Mouse (Mus musculus) stomach, postnatal 0 days (tissue): Measurements from ENCODE around the gene Dctn1. TPM values are rescaled to one million over a fixed set of nuclear protein-coding genes. Genes with fewer than 3 reads are reported as not detected.

Experiments
- ATAC-seq: fragments of 200-750 bp; cut with Nextera tagmentation; 2 replicates; pipeline ENCODE4 v1.8.0; 2017; ENCODE audit not compliant: low FRiP score, low TSS enrichment
- DNase-seq: peaks from one replicate; pipeline ENCODE4 v3.0.0-alpha.2; 2016; ENCODE audit warnings: low spot score
- H3K27ac ChIP-seq: fragments of 300-500 bp; sonication (generic); replicated peaks from 2 replicates; pipeline ENCODE4 v1.5.1; 2014; ENCODE audit warnings: mild to moderate bottlenecking, control low read depth
- H3K27me3 ChIP-seq: fragments of 300-500 bp; sonication (generic); 2 replicates; pipeline ENCODE4 v1.6.1; 2014; ENCODE audit warnings: low read length; ENCODE audit not compliant: control insufficient read depth, insufficient read depth
- H3K36me3 ChIP-seq: fragments of 300-500 bp; sonication (generic); 2 replicates; pipeline ENCODE4 v1.6.1; 2014; ENCODE audit warnings: low read length, mixed read lengths; ENCODE audit not compliant: control insufficient read depth, insufficient read depth
- H3K4me1 ChIP-seq: fragments of 300-500 bp; sonication (generic); replicated peaks from 2 replicates; pipeline ENCODE4 v1.6.1; 2014; ENCODE audit warnings: antibody characterized with exemption; ENCODE audit not compliant: control insufficient read depth, insufficient read depth
- H3K4me2 ChIP-seq: fragments of 300-500 bp; sonication (generic); replicated peaks from 2 replicates; pipeline ENCODE4 v1.6.1; 2014; ENCODE audit warnings: low read depth, mild to moderate bottlenecking, control low read depth, moderate library complexity
- H3K4me3 ChIP-seq: fragments of 300-500 bp; sonication (generic); 2 replicates; pipeline ENCODE4 v1.5.1; 2014; ENCODE audit warnings: low read depth, low read length, control low read depth
- H3K9ac ChIP-seq: fragments of 300-500 bp; sonication (generic); 2 replicates; pipeline ENCODE4 v1.6.1; 2014; ENCODE audit warnings: mild to moderate bottlenecking, low read length, control low read depth, mixed read lengths
- H3K9me3 ChIP-seq: fragments of 300-500 bp; sonication (generic); 2 replicates; pipeline ENCODE4 v1.6.1; 2016; ENCODE audit warnings: low read length; ENCODE audit not compliant: control insufficient read depth
- CTCF ChIP-seq: IDR thresholded peaks from 2 replicates; pipeline ENCODE4 v1.5.1; 2016; ENCODE audit warnings: antibody characterized with exemption, low read depth, mild to moderate bottlenecking, moderate library complexity
- EP300 ChIP-seq: optimal IDR thresholded peaks from 2 replicates; pipeline ENCODE3; 2016; ENCODE audit warnings: antibody characterized with exemption
- WGBS: fragments of 180-500 bp; shearing (Covaris S2); extraction: QIAGEN DNeasy Blood & Tissue Kit; methylation state at CpG from one replicate; pipeline ENCODE4 v1.1.7; 2014; 5-methylcytosine and 5-hydroxymethylcytosine counted together
- polyA plus RNA-seq: library from polyadenylated mRNA; unstranded; fragments of >200 nt; fragmentation: Nextera tagmentation; extraction: Ambion mirVana; gene quantifications from 2 replicates; pipeline ENCODE4 v1.2.1, GENCODE M21; 2015

The Dctn1 gene
- polyA plus RNA-seq, 1 experiment from 2014 or later: 43.5 TPM

DNA sequence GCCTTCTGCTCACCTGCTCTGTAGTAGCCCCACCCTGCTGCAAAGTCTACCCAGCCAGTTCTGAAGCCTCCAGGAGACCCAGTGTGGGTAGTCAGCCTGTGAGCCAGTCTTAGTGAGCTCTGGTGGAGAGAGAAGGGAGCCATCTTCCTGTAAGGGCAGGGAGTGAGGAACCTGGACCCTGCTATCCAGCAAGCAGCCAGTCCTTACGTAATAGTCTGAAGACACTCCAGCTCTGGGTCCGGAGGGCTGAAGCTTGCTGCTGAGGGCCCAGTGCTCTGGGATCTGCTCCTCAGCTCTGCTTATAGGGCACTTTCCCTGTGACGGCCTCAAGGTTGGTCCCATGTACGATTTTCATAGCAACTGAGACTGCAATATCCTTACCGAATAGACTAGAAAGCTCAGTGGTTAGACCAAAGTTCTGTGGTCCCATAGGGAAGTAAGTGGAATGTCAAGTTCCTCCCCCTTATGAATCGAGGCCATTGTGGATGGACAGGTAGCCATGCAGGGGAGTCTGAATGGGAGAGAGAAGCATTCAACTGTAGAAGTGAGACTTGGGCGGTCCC lies 30.7 kb upstream of the Dctn1 start, which contains the start of gene Rtkn:
Gene Rtkn (plus strand): TSS at position 513 of the 563 bp plus-strand sequence.
- Histone ChIP-seq H3K4me1 (peaks cover 2% of the 10 kb centered on the region), H3K4me3 (peak within 1 kb of the TSS; percentile 57), H3K4me2 (peak within 1 kb of the TSS; percentile 89), H3K9ac (peak within 1 kb of the TSS; percentile 89), H3K9me3 (no peaks in the 10 kb centered on the region), H3K36me3 (no peaks in the 10 kb centered on the region), H3K27ac (peak within 1 kb of the TSS; percentile 99), H3K27me3 (no peaks in the 10 kb centered on the region)
- WGBS: 53% methylated on average over 7 of the region's 7 CpGs
- no peak for ATAC-seq
- peak; percentile 50 for DNase-seq
- TF ChIP-seq CTCF: no peak
- TF ChIP-seq EP300: no peak

DNA sequence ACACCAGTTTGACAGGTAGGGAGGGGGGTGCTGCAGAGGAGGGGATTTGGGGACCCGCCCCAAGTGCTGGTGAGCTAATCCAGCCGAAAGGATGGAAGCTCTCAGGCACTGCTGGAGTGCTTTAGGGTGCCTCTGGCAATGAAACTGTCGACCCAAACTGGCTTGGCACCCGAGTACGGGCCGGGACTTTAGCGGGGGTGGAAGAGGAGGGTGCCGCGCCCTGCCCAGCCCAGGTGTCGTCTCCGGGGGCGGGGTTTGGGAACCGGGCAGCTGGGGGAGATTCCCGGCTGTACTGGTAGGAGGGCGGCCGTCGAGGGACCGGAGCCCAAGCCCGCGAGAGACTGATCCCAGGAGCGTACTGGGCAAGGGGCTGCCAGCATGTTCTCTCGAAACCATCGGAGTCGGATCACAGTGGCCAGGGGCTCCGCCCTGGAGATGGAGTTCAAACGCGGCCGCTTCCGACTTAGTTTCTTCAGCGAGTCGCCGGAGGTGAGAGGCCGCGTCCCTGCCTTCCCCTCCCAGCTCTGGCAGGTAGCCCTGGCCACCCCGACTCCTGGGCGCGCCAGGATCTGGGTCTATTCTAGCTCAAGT lies 30.1 kb upstream of the Dctn1 start:
- Histone ChIP-seq H3K9ac (peak overlapping the region; percentile 89), H3K4me1 (peaks cover 2% of the 10 kb centered on the region), H3K4me3 (peak overlapping the region; percentile 57), H3K27me3 (no peaks in the 10 kb centered on the region), H3K9me3 (no peaks in the 10 kb centered on the region), H3K27ac (peak overlapping the region; percentile 99), H3K4me2 (peak overlapping the region; percentile 89), H3K36me3 (no peaks in the 10 kb centered on the region)
- WGBS: 5% methylated on average over 36 of the region's 37 CpGs
- TF ChIP-seq EP300 (no peak), CTCF (no peak)
- DNase-seq: peak; percentile 80
- 0 out of 2 replicates have a peak, but pooled peaks have one; percentile 8 for ATAC-seq

DNA sequence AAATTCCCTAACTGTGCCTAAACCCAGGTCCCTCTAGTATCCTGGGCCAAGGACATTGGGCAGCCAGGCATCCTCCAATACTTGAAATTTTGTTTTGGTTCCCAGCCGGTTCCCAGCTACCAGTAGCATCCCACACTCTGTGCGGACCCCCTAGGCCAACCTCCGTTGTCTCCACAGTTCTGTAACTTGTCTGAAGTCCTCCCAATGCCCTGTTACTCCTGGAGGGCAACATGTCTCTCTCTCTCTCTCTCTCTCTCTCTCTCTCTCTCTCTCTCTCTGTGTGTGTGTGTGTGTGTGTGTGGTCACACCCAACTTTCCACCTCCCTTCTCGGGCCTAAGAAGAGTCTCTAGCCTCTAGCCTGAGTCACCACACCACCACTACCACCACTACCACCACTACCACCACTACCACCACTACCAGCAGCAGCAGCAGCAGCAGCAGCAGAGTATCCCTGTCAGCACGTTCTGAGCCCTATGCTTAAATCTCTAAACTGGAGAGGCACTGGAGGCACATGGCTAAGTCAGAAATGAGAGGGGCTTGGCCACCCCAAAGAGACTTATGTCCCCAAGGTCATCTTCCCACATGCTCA lies 29.3 kb upstream of the Dctn1 start:
- no peaks in the 10 kb centered on the region for H3K36me3 ChIP-seq
- peak; percentile 37 for DNase-seq
- WGBS: 23% methylated on average over 5 of the region's 5 CpGs
- H3K4me2 ChIP-seq: peak overlapping the region; percentile 89
- no peaks in the 10 kb centered on the region for H3K9me3 ChIP-seq
- H3K4me3 ChIP-seq: peak overlapping the region; percentile 57
- peak overlapping the region; percentile 99 for H3K27ac ChIP-seq
- peak overlapping the region; percentile 89 for H3K9ac ChIP-seq
- no peak for TF ChIP-seq EP300
- TF ChIP-seq CTCF: no peak
- peak; percentile 26; the same call in 1 of the 2 replicates for ATAC-seq
- no peaks in the 10 kb centered on the region for H3K27me3 ChIP-seq
- peaks cover 2% of the 10 kb centered on the region for H3K4me1 ChIP-seq

DNA sequence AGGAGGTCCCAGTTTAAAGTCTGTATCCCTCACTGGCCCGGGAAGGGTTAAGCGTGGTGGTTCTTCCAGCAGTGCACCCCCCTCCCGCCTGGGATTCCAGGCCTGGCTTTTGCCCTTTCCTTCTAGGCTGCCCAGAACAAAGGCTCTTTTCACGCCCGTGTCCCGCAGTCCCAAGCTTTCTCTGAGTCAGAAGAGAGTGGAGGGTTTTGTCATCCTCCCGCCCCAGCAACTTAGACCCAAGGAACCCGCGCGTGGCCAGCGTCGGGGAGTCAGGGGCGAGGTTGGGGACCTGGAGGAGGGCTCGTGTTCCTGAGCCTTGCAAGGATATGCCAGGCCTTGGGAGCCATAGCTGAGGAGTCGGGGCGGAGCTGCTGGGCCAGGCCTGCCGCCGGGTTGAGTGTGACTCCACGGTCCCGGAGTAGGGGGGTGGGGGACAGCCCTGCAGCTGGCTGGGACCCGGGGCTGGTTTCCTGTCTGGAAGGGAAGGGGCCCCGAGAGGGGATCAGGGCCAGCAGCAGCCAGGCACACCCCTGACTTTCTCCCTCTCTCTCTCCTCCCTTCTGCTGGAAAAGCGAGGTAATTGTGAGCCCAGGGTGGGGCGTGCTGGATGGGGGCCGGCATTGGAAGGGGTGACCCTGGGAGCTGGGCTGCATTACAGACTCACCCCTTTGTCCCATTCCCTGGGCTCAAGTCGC lies 28.7 kb upstream of the Dctn1 start:
- peak overlapping the region; percentile 57 for H3K4me3 ChIP-seq
- H3K27me3 ChIP-seq: no peaks in the 10 kb centered on the region
- WGBS: under 1% methylated on average over 23 of the region's 26 CpGs
- no peaks in the 10 kb centered on the region for H3K9me3 ChIP-seq
- peak overlapping the region; percentile 99 for H3K27ac ChIP-seq
- H3K4me1 ChIP-seq: peaks cover 2% of the 10 kb centered on the region
- H3K4me2 ChIP-seq: peak overlapping the region; percentile 89
- DNase-seq: peak; percentile 86
- TF ChIP-seq CTCF (no peak), EP300 (no peak)
- peak; percentile 76 for ATAC-seq
- H3K36me3 ChIP-seq: no peaks in the 10 kb centered on the region
- peak overlapping the region; percentile 89 for H3K9ac ChIP-seq

DNA sequence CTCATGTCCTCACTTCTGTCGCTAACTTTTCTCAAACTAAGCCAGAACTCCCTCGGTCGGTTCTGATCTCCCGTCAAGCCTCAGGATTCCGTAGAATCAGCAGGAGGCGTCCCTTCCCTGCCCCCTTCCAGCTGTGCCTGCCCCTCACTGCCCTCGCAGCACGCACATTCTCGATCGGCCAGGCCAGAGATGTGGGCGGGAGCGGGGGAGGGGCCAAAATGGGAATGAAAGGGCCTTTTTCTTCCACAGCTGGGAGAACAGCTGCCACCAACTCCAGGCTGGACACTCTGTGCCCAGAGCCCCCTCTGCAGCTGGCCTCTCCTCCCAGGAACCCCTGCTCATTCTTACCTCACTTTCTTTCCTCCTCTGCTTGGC lies 28.2 kb upstream of the Dctn1 start:
- no peaks in the 10 kb centered on the region for H3K36me3 ChIP-seq
- peak overlapping the region; percentile 89 for H3K4me2 ChIP-seq
- H3K4me1 ChIP-seq: peaks cover 6% of the 10 kb centered on the region
- peak overlapping the region; percentile 57 for H3K4me3 ChIP-seq
- H3K27ac ChIP-seq: peak overlapping the region; percentile 99
- WGBS: 0% methylated on average over 12 of the region's 12 CpGs
- H3K9ac ChIP-seq: peak overlapping the region; percentile 89
- peak; percentile 73 for ATAC-seq
- no peaks in the 10 kb centered on the region for H3K9me3 ChIP-seq
- no peaks in the 10 kb centered on the region for H3K27me3 ChIP-seq
- TF ChIP-seq CTCF: peak; percentile 23
- TF ChIP-seq EP300: no peak
- DNase-seq: peak; percentile 92
